Mouse (Mus musculus): ENCODE measurements around the gene Maats1. TPM values are rescaled to one million over a fixed set of nuclear protein-coding genes. Genes with fewer than 3 reads are reported as not detected.

Gene Maats1
- not detected in 2 replicates for polyA plus RNA-seq (2012; ENCODE audit: insufficient read depth, low replicate concordance)

DNA sequence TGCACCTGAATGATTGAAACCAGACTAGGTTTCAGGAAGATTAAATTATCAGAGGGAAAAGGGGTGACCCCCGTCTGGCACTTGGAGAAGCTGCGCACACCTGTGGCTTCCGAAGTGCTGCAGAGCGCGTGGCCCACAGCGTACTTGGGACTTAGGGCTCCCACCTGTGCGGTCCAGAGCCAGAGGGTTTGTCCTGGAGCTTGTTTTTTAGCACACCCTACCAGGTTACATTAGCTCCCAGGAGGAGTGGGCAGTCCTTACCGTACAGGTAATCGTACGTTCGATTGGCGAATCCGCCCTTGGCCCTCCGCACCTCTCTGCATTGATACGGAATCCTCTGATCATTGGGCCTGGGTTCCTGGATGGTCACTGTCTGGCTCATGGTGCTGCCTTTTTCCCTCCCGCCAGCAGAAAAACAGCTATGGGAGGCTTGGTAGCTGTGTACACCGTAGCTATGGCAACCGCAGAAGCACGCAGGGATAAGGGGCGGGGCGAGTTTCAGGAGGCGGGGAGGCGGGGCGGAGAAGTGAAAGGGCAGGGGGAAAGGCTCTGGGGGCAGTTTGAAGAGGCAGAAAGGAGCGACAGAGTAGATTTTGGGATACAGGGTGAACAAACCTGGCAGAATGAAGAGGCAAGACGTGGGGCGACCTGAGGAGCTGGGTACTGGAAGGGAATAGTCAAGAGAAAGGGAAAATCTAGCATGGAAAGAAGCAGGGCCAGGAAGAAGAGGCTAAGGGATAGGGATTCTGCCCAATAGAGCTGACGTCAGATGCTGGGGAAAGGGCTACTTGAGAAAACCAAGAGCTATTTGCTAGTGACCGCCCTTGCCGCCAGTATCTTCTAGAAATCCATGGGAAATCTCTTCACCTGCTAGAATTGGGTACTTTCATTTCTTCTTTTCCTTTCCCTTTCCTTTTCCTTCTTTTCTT is at the start of gene Maats1:
Maats1 (minus strand) TSS at position 748 of the 929 bp plus-strand sequence.
- H3K9me3 ChIP-seq = peaks cover 9% of the 10 kb centered on the region
- H3K36me3 ChIP-seq (replicated peaks; ENCODE audit: low read length) = no peaks in the 10 kb centered on the region
- H3K4me3 ChIP-seq (replicated peaks) = peak within 1 kb of the TSS; percentile 85
- TF ChIP-seq GATA1 (IDR thresholded peaks at IDR 0.05; ENCODE audit: borderline replicate concordance, low read length) (no peak), FLI1 (IDR thresholded peaks at IDR 0.05; ENCODE audit: low read length) (no peak)
- H3K27me3 ChIP-seq (replicated peaks) = peaks cover 5% of the 10 kb centered on the region
- H3K4me1 ChIP-seq = peaks cover 29% of the 10 kb centered on the region

DNA sequence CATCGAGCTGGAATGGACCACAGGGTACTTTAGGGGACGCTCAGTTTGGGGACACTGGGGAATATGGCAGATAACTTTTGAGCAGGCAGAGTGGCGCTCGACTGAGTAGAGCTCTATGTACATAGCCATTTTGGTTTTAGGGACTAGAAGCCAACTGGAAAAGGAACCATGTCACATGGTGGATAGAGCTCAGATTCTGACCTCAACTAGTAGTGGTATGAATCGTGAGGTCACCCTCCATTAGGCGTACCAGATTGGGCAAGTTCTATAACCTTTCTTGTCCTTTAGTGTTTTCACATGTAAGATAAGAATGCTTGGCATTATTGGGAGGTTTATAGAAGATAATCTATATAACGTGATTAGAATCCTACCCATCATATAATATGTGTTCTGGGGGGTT is 48.4 kb upstream of the Maats1 start:
- Histone ChIP-seq H3K27me3 (replicated peaks) (no peaks in the 10 kb centered on the region), H3K4me1 (peaks cover 80% of the 10 kb centered on the region), H3K4me3 (replicated peaks) (no peak overlapping the region), H3K36me3 (replicated peaks; ENCODE audit: low read length) (no peaks in the 10 kb centered on the region), H3K9me3 (no peaks in the 10 kb centered on the region)
- TF ChIP-seq FLI1 (IDR thresholded peaks at IDR 0.05; ENCODE audit: low read length) (no peak), GATA1 (IDR thresholded peaks at IDR 0.05; ENCODE audit: borderline replicate concordance, low read length) (no peak)

GRCm38 (mm10) chr16:38389284-38389893 is 47.4 kb upstream of the Maats1 start:
- Histone ChIP-seq H3K36me3 (replicated peaks; ENCODE audit: low read length) (no peaks in the 10 kb centered on the region), H3K4me3 (replicated peaks) (peak overlapping the region; percentile 30), H3K27me3 (replicated peaks) (no peaks in the 10 kb centered on the region), H3K9me3 (no peaks in the 10 kb centered on the region), H3K4me1 (peaks cover 80% of the 10 kb centered on the region)
- TF ChIP-seq FLI1 (IDR thresholded peaks at IDR 0.05; ENCODE audit: low read length) (no peak), GATA1 (IDR thresholded peaks at IDR 0.05; ENCODE audit: borderline replicate concordance, low read length) (no peak)

- TF ChIP-seq FLI1 (IDR thresholded peaks at IDR 0.05; ENCODE audit: low read length) = no peak
- no peak for TF ChIP-seq GATA1 (IDR thresholded peaks at IDR 0.05; ENCODE audit: borderline replicate concordance, low read length)
- Histone ChIP-seq H3K4me3 (replicated peaks) (no peak overlapping the region), H3K27me3 (replicated peaks) (no peaks in the 10 kb centered on the region), H3K4me1 (peaks cover 79% of the 10 kb centered on the region), H3K9me3 (no peaks in the 10 kb centered on the region), H3K36me3 (replicated peaks; ENCODE audit: low read length) (no peaks in the 10 kb centered on the region)
These were observed 46.8 kb upstream of the Maats1 start for GRCm38 (mm10) chr16:38388757-38389156.

DNA sequence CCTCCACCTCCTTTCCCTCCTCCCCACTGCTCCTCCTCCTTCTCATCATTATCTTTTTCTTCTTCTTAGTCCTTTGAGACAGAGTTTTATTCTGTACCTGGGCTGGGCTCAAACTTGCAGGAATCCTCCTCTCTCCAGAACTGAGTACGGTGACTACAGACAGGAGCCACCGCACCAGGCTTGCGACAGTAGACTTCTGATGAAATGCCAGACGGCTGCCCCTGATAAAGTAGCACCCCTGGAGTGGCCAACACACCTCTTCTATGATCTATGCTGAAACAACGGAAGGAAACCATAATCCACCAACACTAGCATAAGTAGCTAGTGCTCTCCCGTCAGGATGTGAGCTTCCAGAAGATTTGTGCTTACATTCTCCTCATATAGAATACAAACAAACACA is 45.4 kb upstream of the Maats1 start:
- Histone ChIP-seq H3K9me3 (no peaks in the 10 kb centered on the region), H3K27me3 (replicated peaks) (no peaks in the 10 kb centered on the region), H3K36me3 (replicated peaks; ENCODE audit: low read length) (no peaks in the 10 kb centered on the region), H3K4me1 (peaks cover 69% of the 10 kb centered on the region), H3K4me3 (replicated peaks) (no peak overlapping the region)
- TF ChIP-seq FLI1 (IDR thresholded peaks at IDR 0.05; ENCODE audit: low read length) = no peak
- TF ChIP-seq GATA1 (IDR thresholded peaks at IDR 0.05; ENCODE audit: borderline replicate concordance, low read length) = no peak

- Histone ChIP-seq H3K4me1 (peaks cover 62% of the 10 kb centered on the region), H3K4me3 (replicated peaks) (no peak overlapping the region), H3K36me3 (replicated peaks; ENCODE audit: low read length) (no peaks in the 10 kb centered on the region), H3K9me3 (no peaks in the 10 kb centered on the region), H3K27me3 (replicated peaks) (no peaks in the 10 kb centered on the region)
- TF ChIP-seq GATA1 (IDR thresholded peaks at IDR 0.05; ENCODE audit: borderline replicate concordance, low read length) (no peak), FLI1 (IDR thresholded peaks at IDR 0.05; ENCODE audit: low read length) (no peak)
These were observed 43.8 kb upstream of the Maats1 start for GRCm38 (mm10) chr16:38385700-38386099.

DNA sequence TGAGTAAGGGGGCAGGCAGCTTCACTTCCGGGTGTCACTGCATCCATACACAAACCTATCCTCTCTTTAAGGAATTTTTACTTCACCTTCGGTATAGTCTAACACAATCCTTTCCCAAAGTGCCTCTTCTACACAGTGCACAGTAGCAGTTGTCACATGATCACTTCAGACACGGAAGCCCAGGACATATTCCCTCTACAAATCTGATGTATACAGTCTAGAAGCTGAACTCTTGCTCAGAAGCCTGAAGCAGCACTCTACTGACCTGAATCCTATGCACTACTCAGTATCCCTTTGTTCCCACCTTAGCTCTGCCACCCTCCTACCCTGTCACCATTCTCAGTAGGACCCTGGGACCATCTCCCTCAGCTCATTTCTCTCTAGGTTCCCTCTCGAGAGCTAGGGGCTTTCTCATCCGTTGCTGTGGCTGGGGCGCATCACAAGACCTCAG is 43.3 kb upstream of the Maats1 start:
- no peaks in the 10 kb centered on the region for H3K36me3 ChIP-seq (replicated peaks; ENCODE audit: low read length)
- no peaks in the 10 kb centered on the region for H3K9me3 ChIP-seq
- no peaks in the 10 kb centered on the region for H3K27me3 ChIP-seq (replicated peaks)
- no peak overlapping the region for H3K4me3 ChIP-seq (replicated peaks)
- H3K4me1 ChIP-seq = peaks cover 57% of the 10 kb centered on the region
- no peak for TF ChIP-seq GATA1 (IDR thresholded peaks at IDR 0.05; ENCODE audit: borderline replicate concordance, low read length)

DNA sequence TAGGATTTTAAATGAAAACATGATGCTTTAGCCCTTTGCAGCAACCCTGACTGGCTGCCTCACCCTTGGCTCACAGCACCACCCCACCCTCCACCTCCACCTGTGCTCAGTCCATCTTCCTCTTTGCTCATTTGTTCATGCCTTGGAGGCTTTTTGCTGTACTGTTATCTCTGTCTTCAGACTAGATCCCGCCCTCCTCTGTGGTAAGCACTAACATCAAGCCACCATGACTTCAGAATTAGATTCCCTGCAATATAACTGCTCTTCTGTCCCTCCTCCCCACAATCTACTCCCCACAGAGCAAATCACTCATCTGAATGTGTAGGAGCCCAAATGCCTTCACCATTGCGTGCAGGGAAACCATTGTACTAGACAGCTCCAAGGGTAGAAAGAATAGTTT is 41.7 kb upstream of the Maats1 start:
- H3K9me3 ChIP-seq = no peaks in the 10 kb centered on the region
- peaks cover 54% of the 10 kb centered on the region for H3K4me1 ChIP-seq
- H3K4me3 ChIP-seq (replicated peaks) = no peak overlapping the region
- TF ChIP-seq FLI1 (IDR thresholded peaks at IDR 0.05; ENCODE audit: low read length) (no peak), GATA1 (IDR thresholded peaks at IDR 0.05; ENCODE audit: borderline replicate concordance, low read length) (no peak)
- H3K27me3 ChIP-seq (replicated peaks) = no peaks in the 10 kb centered on the region
- peaks cover 2% of the 10 kb centered on the region for H3K36me3 ChIP-seq (replicated peaks; ENCODE audit: low read length)

- H3K27me3 ChIP-seq (replicated peaks) = no peaks in the 10 kb centered on the region
- TF ChIP-seq GATA1 (IDR thresholded peaks at IDR 0.05; ENCODE audit: borderline replicate concordance, low read length) (no peak), FLI1 (IDR thresholded peaks at IDR 0.05; ENCODE audit: low read length) (no peak)
- no peaks in the 10 kb centered on the region for H3K9me3 ChIP-seq
- peaks cover 60% of the 10 kb centered on the region for H3K4me1 ChIP-seq
- H3K36me3 ChIP-seq (replicated peaks; ENCODE audit: low read length) = peaks cover 9% of the 10 kb centered on the region
- H3K4me3 ChIP-seq (replicated peaks) = no peak overlapping the region
These were observed 38.0 kb upstream of the Maats1 start for GRCm38 (mm10) chr16:38379926-38380325.

- H3K4me3 ChIP-seq (replicated peaks) = no peak overlapping the region
- TF ChIP-seq FLI1 (IDR thresholded peaks at IDR 0.05; ENCODE audit: low read length) (no peak), GATA1 (IDR thresholded peaks at IDR 0.05; ENCODE audit: borderline replicate concordance, low read length) (no peak)
- H3K9me3 ChIP-seq = no peaks in the 10 kb centered on the region
- H3K4me1 ChIP-seq = peaks cover 60% of the 10 kb centered on the region
- H3K36me3 ChIP-seq (replicated peaks; ENCODE audit: low read length) = peaks cover 9% of the 10 kb centered on the region
- H3K27me3 ChIP-seq (replicated peaks) = no peaks in the 10 kb centered on the region
These were observed 37.5 kb upstream of the Maats1 start for GRCm38 (mm10) chr16:38379493-38379892.
